Mouse (Mus musculus): ENCODE measurements around the gene Coq10a.

- TF ChIP-seq EP300 (IDR thresholded peaks at IDR 0.05; ENCODE audit: insufficient read depth, low read depth, low read length) (0 out of 2 replicates have a peak, but pooled peaks have one; percentile 52), POLR2A (IDR thresholded peaks at IDR 0.05; ENCODE audit: insufficient read depth, low read length) (no peak), CTCF (IDR thresholded peaks at IDR 0.05; ENCODE audit: low read depth, low read length) (peak; percentile 65)
These were observed 41.1 kb upstream of the Coq10a start for GRCm38 (mm10) chr10:128409692-128410559.
